Mouse (Mus musculus): ENCODE measurements around the gene Kif28. TPM values are rescaled to one million over a fixed set of nuclear protein-coding genes. Genes with fewer than 3 reads are reported as not detected.
A peak's percentile ranks its signal among the peaks of the same experiment; 100 is the strongest.
"Not testable (repeated sequence)": the region's sequence is repeated elsewhere in the genome, so short reads cannot be mapped to it uniquely, and the experiment has no call there.

Kif28 gene
- total RNA-seq, 2 experiments from 2014 or later: 0.13 to 0.16 TPM

- DNase-seq: no peak
- intact Hi-C loops (cut with DNase I; ENCODE audit: low total_unique reads): no loop called here
These were observed 34.3 kb downstream of the Kif28 start for GRCm38 (mm10) chr1:179710739-179711138.

DNA sequence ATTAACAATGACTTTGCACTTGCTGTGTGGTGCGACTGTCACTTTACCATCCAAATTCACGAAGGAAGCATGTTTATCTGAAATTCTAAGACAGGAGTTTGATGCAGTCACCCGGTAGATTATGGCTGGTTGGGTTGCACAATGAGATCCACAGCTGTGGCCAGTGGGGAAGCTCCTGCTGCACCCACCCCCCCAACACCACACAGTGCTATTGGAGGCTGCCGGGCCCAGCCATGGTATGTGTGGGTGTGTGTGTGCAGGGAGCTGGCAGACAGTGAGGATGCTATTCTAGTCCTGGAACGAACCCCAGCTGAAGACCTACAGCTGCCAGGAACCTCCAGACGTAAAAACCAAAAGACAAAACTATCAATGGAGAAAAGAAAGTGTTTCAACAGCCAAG, 35.7 kb downstream of the Kif28 start:
- DNase-seq: peak; percentile 56
- intact Hi-C loops (cut with DNase I; ENCODE audit: low total_unique reads): no loop called here

DNA sequence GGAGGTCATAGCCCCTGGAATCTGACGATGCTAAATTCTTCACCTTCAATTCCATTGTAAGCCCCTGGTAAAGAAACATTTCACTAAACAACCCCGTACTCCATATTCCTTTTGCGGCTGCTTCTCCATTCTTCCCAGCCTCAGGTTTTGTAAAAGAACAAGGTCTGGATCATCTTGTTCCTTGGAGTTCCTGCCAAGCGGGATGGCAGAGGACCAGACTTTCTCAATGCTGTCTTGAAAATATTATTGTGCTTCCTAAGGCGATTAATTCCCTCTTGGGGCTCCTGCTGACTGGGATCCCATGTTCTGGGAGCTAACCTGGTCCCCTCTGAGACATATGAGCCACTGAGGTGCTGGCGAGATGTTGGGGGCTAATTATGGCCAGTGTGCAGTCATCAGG, 39.9 kb downstream of the Kif28 start:
- peak; percentile 45 for DNase-seq
- intact Hi-C loops (cut with DNase I; ENCODE audit: low total_unique reads): no loop called here

- intact Hi-C loops (cut with DNase I; ENCODE audit: low total_unique reads): no loop called here
- no peak for DNase-seq
These were observed 40.9 kb downstream of the Kif28 start for GRCm38 (mm10) chr1:179704150-179704549.

- intact Hi-C loops (cut with DNase I; ENCODE audit: low total_unique reads): no loop called here
- no peak for DNase-seq
These were observed 55.6 kb downstream of the Kif28 start for GRCm38 (mm10) chr1:179689479-179689878.

DNA sequence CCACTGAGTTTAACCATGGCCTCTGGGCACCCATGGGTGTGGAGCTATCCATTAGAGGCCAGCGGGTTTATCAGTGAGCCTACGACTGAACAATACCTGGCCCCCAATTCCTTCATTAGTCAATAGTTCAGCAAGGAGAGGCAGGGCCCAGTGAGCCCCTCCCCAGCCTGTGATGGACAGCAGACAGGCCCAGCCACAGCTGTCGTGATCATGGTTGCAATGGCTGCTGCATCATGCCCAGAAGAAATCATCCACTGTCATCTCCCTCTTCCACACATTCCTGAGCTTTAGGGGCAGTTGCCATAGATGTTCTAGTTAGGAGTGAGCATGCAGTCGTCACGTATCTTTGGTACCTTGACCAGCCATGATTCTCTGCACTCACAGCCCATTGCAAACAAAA, 56.2 kb downstream of the Kif28 start:
- intact Hi-C loops (cut with DNase I; ENCODE audit: low total_unique reads): no loop called here
- DNase-seq: no peak

DNA sequence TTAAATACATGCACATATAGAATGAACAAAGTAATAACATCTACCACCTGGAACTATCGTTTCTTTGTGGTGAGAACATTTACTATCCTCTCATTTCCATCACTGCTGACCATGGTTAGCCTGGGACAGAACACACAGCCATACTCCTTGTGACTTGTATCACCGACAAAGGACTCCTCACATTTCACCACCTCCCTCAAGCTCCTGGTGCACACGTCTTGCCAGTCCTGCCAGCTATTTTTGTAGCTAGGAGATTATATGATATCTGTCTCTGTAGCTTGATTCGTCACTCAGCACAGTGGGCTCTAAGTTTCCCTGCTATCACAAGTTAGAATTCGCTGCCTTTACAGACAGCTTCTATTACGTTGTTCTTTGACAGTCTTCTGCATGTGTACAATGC, 56.7 kb downstream of the Kif28 start:
- DNase-seq: no peak
- intact Hi-C loops (cut with DNase I; ENCODE audit: low total_unique reads): no loop called here

DNA sequence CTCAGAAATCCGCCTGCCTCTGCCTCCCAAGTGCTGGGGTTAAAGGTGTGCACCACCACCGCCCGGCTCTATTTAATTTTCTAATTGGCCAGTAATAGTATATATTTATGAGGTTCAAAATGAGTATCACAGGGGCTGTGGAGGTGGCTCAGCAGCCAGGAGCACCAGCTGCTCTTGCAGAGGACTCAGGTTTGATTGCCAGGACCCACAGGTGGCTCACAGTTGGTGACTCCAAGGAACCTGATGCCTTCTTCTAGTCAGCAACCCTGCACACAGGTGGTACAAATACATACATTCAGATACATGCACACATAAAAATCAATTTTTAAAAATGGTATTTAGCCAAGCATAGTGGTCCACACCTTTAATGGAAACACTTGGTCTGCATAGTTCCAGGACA, 57.1 kb downstream of the Kif28 start:
- intact Hi-C loops (cut with DNase I; ENCODE audit: low total_unique reads): no loop called here
- no peak for DNase-seq

- intact Hi-C loops (cut with DNase I; ENCODE audit: low total_unique reads): no loop called here
These were observed 57.8 kb downstream of the Kif28 start for GRCm38 (mm10) chr1:179687305-179687704.

GRCm38 (mm10) chr1:179686781-179687180, 58.3 kb downstream of the Kif28 start:
- no peak for DNase-seq
- intact Hi-C loops (cut with DNase I; ENCODE audit: low total_unique reads): no loop called here

More at GRCm38 (mm10) chr1:179687305-179687704, 57.8 kb downstream of the Kif28 start:
- no peak for DNase-seq

DNA sequence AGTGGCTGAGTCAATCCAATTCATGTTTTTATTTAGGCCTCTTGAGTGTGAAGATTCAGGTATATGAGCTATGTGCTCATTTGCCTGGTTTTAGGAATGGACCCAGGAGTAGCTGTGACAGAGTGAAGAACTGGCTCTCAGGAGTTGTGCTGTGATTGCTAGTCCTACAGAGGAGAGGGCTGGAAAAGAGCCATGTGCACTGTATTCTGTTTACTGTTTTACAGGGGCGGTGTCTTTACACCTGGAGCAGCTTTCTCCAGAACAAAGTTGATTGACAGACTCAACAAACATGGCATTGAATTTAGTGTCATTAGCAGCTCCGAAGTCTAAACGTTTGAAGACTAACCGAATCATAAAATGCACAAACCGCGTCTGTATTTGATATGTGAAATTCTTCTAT, 58.7 kb downstream of the Kif28 start:
- intact Hi-C loops (cut with DNase I; ENCODE audit: low total_unique reads): no loop called here
- no peak for DNase-seq

DNA sequence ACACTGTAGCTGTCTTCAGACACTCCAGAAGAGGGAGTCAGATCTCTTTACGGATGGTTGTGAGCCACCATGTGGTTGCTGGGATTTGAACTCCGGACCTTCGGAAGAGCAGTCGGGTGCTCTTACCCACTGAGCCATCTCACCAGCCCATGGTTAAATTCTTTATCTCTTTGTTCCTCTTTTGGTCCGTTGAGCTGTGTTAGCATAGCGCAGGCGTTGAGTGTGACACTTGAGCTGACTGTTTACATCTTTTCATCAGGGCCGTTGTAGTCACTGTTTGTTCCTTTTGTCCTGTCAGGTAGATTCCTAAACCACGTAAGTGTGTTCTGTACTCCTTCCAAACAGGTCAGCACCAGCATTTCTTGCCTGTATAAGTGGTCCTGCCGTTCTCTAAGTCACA, 62.3 kb downstream of the Kif28 start:
- intact Hi-C loops (cut with DNase I; ENCODE audit: low total_unique reads): not testable (repeated sequence)

GRCm38 (mm10) chr1:179679326-179679725, 65.7 kb downstream of the Kif28 start:
- intact Hi-C loops (cut with DNase I; ENCODE audit: low total_unique reads): no loop called here
- DNase-seq: no peak

More for the DNA sequence above, 62.3 kb downstream of the Kif28 start:
- not testable (repeated sequence) for DNase-seq

- intact Hi-C loops (cut with DNase I; ENCODE audit: low total_unique reads): no loop called here
- DNase-seq: no peak
These were observed 68.0 kb downstream of the Kif28 start for GRCm38 (mm10) chr1:179677031-179677430.

DNA sequence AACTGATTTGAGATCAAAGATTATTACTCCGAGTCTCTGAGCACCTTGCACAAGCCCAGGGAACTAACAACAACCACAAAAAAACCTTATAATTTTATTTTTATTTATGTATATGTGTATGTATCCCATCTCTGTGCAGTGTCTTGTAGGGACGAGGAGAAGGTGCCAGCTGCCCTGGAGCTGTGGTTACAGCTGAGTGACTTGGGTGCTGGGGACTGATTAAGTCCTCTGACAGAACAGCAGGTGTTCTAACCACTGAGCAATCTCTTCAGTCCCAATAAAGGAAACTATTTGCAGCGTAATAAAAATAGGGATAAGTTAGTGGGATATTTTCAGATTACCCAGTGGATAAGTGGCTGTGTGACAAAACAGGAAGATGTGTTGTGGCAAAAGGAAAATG, 70.7 kb downstream of the Kif28 start:
- intact Hi-C loops (cut with DNase I; ENCODE audit: low total_unique reads): no loop called here
- DNase-seq: no peak

GRCm38 (mm10) chr1:179668836-179669537, 76.1 kb downstream of the Kif28 start:
- intact Hi-C loops (cut with DNase I; ENCODE audit: low total_unique reads): no loop called here
- no peak for DNase-seq

DNA sequence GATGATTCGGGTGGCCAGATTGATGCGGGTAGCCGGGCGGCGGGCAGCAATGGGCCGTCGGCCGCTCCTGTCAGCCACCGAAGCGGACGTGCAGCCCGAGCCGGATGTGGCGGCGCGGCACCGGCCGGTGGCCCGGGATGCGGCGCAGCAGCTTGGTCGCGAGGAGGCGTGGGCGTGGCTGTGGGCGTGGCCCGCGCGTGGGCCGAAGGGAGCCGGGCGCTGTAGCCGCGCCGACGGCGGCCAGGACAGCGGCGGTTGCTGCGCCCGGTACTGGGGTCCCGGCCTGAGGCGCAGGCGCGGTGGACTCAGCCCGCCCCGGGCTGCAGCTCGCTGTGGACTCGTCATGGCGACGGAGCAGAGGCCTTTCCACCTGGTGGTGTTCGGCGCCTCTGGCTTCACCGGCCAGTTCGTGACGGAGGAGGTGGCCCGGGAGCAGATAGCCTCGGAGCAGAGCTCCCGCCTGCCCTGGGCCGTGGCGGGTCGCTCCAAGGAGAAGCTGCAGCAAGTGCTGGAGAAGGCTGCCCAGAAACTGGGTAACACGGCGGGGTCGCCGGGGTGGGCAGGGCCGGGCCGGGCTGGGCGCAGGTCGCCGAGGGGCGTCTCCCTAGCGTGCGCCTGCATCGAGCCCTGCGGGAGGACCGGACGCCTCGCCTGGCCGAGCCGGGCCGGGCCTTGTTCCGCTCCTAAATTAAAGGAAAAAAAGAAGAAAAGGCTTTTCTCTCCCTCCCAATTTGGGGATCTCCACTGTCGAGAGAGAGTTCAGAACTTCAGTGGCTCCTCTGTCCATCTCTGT, 76.9 kb downstream of the Kif28 start, which contains the start of gene Sccpdh:
Gene Sccpdh, plus strand, starts transcription at position 198 of the 793 bp plus-strand sequence.
- DNase-seq: peak; percentile 92
- intact Hi-C loops (cut with DNase I; ENCODE audit: low total_unique reads): no loop called here

DNA sequence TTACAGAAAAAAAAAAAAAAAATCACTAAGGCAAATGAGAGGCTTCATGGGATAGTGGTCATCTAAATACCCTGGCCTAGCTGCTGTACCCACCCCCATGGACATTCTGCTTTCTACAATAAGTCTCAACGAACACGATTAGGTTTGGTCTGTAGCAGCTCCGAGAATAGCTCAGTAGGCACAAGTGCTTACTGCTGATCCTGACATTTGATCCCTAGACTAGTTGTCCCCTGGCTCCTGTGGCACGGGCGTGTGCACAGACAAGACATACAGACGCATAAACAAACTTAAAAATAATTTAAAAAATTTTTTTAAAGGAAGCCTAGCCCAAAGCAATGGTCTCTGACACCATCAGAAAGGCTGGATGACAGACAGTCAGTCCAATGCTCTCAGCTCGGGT, 77.6 kb downstream of the Kif28 start:
- no peak for DNase-seq
- intact Hi-C loops (cut with DNase I; ENCODE audit: low total_unique reads): no loop called here

GRCm38 (mm10) chr1:179666971-179667370, 78.1 kb downstream of the Kif28 start:
- intact Hi-C loops (cut with DNase I; ENCODE audit: low total_unique reads): no loop called here
- DNase-seq: no peak

DNA sequence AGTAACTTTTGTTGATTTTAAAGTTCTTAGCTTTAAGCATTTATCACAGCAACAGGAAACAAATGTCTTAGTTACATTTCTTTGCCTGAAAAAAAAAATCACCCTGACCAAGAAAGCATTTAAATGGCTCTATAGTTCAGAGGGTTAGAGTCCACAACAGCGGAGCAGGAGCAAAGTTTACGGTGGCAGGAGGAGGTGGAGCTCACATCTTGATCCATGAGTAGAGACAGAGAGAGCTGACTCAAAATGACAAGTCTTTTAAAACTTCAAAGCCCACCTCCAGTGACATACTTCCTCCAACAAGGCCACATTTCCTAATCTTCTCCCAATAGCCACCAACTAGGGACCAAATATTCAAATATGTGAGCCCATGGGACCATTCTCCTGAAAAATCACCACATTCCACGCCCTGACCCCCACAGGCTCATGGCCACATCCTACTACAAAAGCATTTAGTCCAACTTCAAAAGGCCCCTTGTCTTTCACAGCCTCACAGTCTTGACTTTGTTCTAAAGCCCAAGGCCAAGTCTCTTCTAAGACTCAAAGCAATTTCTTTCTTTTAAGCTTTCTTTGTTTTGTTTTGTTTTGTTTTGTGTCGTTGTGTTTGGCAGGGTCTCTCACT, 80.7 kb downstream of the Kif28 start:
- intact Hi-C loops (cut with DNase I; ENCODE audit: low total_unique reads): no loop called here
- no peak for DNase-seq

DNA sequence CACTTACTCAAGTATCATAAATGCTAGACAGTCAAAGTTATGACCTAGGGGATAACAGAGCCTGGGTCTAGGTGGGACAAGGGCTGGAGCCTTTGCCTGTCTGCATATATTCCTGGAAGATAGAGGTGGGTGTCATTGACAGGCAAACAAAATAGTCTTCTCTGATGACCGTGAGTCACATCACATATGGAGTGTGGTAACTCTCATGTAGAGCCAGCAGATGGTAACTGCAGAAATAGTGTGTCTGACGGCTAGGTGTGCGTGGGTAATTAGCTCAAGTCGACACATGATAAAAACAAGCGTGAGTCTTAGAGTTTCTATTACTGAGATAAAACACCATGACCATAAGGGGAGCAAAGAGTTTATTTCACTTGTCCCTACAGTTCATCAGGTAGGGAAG, 82.0 kb downstream of the Kif28 start:
- intact Hi-C loops (cut with DNase I; ENCODE audit: low total_unique reads): no loop called here
- DNase-seq: no peak

Data from gastrocnemius, postnatal 14 days (tissue).